Mouse (Mus musculus): ENCODE results near the gene Crybg3. TPM values are rescaled to one million over a fixed set of nuclear protein-coding genes. Genes with fewer than 3 reads are reported as not detected.

Gene Crybg3
- polyA plus RNA-seq, 1 experiment from 2014 or later = 3.0 TPM

- Histone ChIP-seq H3K4me2 (peak overlapping the region; percentile 81), H3K4me3 (peak overlapping the region; percentile 80)
- WGBS = 34% methylated on average over 4 of the region's 4 CpGs
Measured at GRCm38 (mm10) chr16:59598997-59599396, 1.8 kb downstream of the Crybg3 start.

GRCm38 (mm10) chr16:59597256-59597655 lies 3.5 kb downstream of the Crybg3 start:
- H3K27me3 ChIP-seq = no peaks in the 10 kb centered on the region; the same call in 1 of the 2 replicates
- WGBS = 94% methylated on average over 6 of the region's 6 CpGs
- H3K27ac ChIP-seq = no peak overlapping the region
- no peaks in the 10 kb centered on the region for H3K9me3 ChIP-seq
- H3K9ac ChIP-seq = no peak overlapping the region
- no peak for ATAC-seq (ENCODE audit: low FRiP score)
- no peaks in the 10 kb centered on the region for H3K36me3 ChIP-seq
- no peak overlapping the region for H3K4me3 ChIP-seq
- no peak overlapping the region for H3K4me2 ChIP-seq
- H3K4me1 ChIP-seq (replicated peaks) = peaks cover 12% of the 10 kb centered on the region

More at GRCm38 (mm10) chr16:59598997-59599396, 1.8 kb downstream of the Crybg3 start:
- H3K9ac ChIP-seq = no peak overlapping the region
- no peaks in the 10 kb centered on the region for H3K9me3 ChIP-seq
- no peaks in the 10 kb centered on the region for H3K36me3 ChIP-seq
- ATAC-seq (ENCODE audit: low FRiP score) = no peak
- H3K4me1 ChIP-seq (replicated peaks) = peaks cover 14% of the 10 kb centered on the region
- H3K27ac ChIP-seq = peak overlapping the region; percentile 50; the same call in 1 of the 2 replicates
- H3K27me3 ChIP-seq = no peaks in the 10 kb centered on the region; the same call in 1 of the 2 replicates

DNA sequence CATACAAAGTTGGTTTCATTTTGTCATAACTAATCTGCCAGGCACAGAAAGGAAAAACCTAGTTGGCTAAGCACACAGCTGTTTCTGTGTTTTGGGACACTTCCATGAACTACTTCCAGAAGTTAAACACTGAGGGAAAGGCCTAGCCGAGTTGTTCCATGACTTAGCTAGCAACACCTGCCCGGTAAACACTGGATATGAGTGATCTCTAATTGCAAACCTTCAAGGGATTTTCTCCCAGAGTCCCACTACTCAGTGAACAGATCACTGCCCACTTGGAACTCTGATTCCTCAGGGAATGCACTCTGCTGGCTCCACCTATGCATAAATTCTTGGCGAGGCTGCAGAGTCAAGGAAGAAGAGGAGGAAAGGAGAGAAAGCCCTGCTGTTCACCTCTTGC lies 6.1 kb downstream of the Crybg3 start:
- 93% methylated on average over 3 of the region's 3 CpGs for WGBS
- H3K27me3 ChIP-seq = no peaks in the 10 kb centered on the region; the same call in 1 of the 2 replicates
- no peak for ATAC-seq (ENCODE audit: low FRiP score)
- H3K9ac ChIP-seq = no peak overlapping the region
- H3K27ac ChIP-seq = no peak overlapping the region
- H3K4me2 ChIP-seq = no peak overlapping the region
- no peaks in the 10 kb centered on the region for H3K9me3 ChIP-seq
- peaks cover 8% of the 10 kb centered on the region for H3K4me1 ChIP-seq (replicated peaks)
- no peak overlapping the region for H3K4me3 ChIP-seq
- no peaks in the 10 kb centered on the region for H3K36me3 ChIP-seq

DNA sequence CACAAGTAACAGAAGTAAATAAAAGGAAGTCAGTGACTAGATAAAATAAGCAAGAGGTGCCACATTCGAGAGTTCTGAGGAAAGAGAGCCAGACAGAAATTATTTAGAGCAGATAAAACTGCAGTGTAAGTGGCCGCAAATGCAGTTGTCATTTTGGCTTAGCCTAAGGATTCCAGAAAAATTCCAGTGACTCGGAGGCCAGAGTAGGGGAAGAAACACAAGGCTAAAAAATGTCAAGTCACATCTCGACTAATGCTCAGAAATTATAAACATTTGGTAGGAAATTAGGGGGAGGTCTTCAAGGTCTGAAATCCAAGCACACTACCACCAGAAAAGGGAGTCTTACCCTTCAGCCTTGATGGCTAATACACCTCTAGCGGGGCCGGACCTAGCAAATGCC lies 10.0 kb downstream of the Crybg3 start:
- 92% methylated on average over 6 of the region's 6 CpGs for WGBS
- Histone ChIP-seq H3K4me1 (replicated peaks) (0 out of 2 replicates have a peak, but pooled peaks cover 4% of the 10 kb centered on the region), H3K4me3 (no peak overlapping the region), H3K4me2 (no peak overlapping the region), H3K27me3 (no peaks in the 10 kb centered on the region), H3K9me3 (no peaks in the 10 kb centered on the region), H3K9ac (no peak overlapping the region), H3K27ac (no peak overlapping the region), H3K36me3 (no peaks in the 10 kb centered on the region)
- no peak for ATAC-seq (ENCODE audit: low FRiP score)

DNA sequence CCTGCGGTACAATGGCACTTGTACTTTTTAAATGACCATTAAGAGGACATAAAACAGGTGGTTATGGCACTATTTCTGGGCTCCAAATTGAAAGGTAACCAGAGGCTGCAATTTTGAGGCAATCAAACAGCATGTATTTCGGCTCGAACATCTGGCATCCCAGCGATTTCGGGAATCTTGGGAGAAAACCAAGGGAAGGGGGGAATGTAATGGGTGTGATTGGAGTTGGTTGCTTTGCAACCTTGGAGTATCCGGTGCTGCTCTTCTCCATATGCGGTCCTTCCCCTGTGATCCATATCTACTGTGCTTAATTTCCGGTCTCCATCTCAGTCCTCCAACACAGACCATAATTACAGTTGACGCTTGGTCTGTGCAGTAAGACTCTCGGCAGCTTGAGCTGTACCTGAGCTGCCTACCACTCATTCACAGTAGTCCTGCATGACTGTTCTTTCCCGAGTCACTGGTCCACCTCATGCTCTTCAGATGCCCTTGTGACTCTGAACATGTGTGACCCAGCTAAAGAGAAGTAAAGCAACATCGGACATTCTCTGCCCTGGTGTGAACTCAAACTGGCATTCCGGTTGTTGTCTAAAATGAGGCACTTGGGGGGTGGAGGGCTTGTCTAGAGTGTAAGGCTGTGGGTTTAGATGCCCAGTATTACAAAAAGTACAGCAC lies 12.3 kb downstream of the Crybg3 start:
- Histone ChIP-seq H3K27ac (no peak overlapping the region), H3K9me3 (no peaks in the 10 kb centered on the region), H3K4me1 (replicated peaks) (0 out of 2 replicates have a peak, but pooled peaks cover 4% of the 10 kb centered on the region), H3K27me3 (no peaks in the 10 kb centered on the region), H3K9ac (no peak overlapping the region), H3K36me3 (no peaks in the 10 kb centered on the region), H3K4me2 (no peak overlapping the region), H3K4me3 (no peak overlapping the region)
- WGBS = 92% methylated on average over 13 of the region's 13 CpGs
- no peak for ATAC-seq (ENCODE audit: low FRiP score)

DNA sequence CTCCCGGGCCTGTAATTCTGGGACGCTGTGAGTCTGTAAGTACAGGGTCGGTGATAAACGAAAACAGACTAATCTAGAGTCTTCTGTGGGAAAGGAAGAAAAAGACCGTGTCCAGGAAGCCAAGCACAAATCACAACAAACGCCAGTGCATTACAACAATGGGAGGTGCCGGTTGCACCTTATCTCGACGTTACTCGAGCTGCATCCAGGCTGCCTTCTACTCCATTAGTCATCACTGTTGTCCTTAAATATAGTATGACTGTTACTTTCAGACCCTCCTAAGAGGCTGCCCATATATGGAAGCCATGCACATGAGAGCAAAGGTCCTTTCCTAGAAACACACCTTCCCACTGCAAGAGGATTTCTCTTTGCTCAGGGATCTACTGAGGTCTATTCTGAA lies 13.0 kb downstream of the Crybg3 start:
- no peak for ATAC-seq (ENCODE audit: low FRiP score)
- H3K4me3 ChIP-seq = no peak overlapping the region
- H3K4me1 ChIP-seq (replicated peaks) = 0 out of 2 replicates have a peak, but pooled peaks cover 4% of the 10 kb centered on the region
- WGBS = 86% methylated on average over 10 of the region's 10 CpGs
- H3K4me2 ChIP-seq = no peak overlapping the region
- H3K27me3 ChIP-seq = no peaks in the 10 kb centered on the region
- no peak overlapping the region for H3K27ac ChIP-seq
- H3K9ac ChIP-seq = no peak overlapping the region
- H3K9me3 ChIP-seq = no peaks in the 10 kb centered on the region
- no peaks in the 10 kb centered on the region for H3K36me3 ChIP-seq

GRCm38 (mm10) chr16:59586911-59587310 lies 13.9 kb downstream of the Crybg3 start:
- Histone ChIP-seq H3K4me1 (replicated peaks) (0 out of 2 replicates have a peak, but pooled peaks cover 4% of the 10 kb centered on the region), H3K9me3 (no peaks in the 10 kb centered on the region), H3K36me3 (no peaks in the 10 kb centered on the region), H3K4me2 (no peak overlapping the region), H3K27ac (no peak overlapping the region), H3K27me3 (no peaks in the 10 kb centered on the region), H3K9ac (no peak overlapping the region), H3K4me3 (no peak overlapping the region)
- ATAC-seq (ENCODE audit: low FRiP score) = no peak
- 91% methylated on average over 8 of the region's 8 CpGs for WGBS

DNA sequence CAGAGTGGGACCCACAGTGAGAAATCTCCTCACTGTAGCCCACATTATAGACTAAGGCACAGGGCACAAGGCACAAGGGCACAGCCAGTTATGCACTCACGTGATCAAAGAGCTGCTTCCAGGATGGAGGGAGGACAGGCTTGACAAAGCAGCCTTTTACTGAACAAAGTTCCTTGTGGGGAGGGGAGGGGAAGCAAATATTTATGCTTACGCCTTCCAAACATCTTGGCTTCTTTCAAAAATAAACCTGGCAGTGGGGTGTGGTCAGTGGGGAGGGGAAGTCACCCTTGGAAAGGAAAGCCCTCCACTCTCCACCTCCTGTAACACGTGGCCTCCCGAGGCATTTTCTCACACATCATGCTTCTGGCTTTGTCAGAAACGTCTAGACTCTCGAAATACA lies 14.5 kb downstream of the Crybg3 start:
- no peaks in the 10 kb centered on the region for H3K9me3 ChIP-seq
- no peak overlapping the region for H3K9ac ChIP-seq
- no peaks in the 10 kb centered on the region for H3K36me3 ChIP-seq
- no peak overlapping the region for H3K4me3 ChIP-seq
- H3K27ac ChIP-seq = no peak overlapping the region
- no peaks in the 10 kb centered on the region for H3K27me3 ChIP-seq
- H3K4me1 ChIP-seq (replicated peaks) = 0 out of 2 replicates have a peak, but pooled peaks cover 4% of the 10 kb centered on the region
- WGBS = 62% methylated on average over 6 of the region's 6 CpGs
- no peak for ATAC-seq (ENCODE audit: low FRiP score)
- no peak overlapping the region for H3K4me2 ChIP-seq

- no peak for ATAC-seq (ENCODE audit: low FRiP score)
- H3K4me2 ChIP-seq = no peak overlapping the region
Measured at GRCm38 (mm10) chr16:59585706-59586244, 15.0 kb downstream of the Crybg3 start.

DNA sequence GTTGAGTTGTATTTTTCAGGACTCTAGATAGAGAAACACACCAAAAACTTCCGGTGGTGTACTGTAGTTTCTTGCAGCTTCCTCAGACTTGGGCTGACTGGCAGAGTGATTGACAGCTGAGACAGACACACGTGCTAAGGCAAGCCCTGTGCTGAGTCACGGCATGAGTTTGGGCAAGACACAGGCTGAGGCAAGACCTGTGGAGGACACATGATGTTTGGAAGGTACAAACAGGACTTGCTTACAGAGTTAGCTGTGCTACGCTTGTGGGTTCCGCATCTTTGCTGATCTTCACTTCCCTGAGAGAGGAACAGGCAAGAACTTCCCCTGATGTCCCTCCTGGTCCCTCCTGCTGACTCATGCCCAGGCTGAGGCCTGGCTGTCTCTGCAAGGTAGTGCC lies 17.3 kb downstream of the Crybg3 start:
- Histone ChIP-seq H3K4me3 (no peak overlapping the region), H3K9me3 (no peaks in the 10 kb centered on the region), H3K36me3 (no peaks in the 10 kb centered on the region), H3K9ac (no peak overlapping the region), H3K27me3 (no peaks in the 10 kb centered on the region), H3K4me1 (replicated peaks) (0 out of 2 replicates have a peak, but pooled peaks cover 4% of the 10 kb centered on the region), H3K27ac (no peak overlapping the region), H3K4me2 (no peak overlapping the region)
- 82% methylated on average over 5 of the region's 5 CpGs for WGBS
- ATAC-seq (ENCODE audit: low FRiP score) = no peak

More at GRCm38 (mm10) chr16:59585706-59586244, 15.0 kb downstream of the Crybg3 start:
- H3K9ac ChIP-seq = no peak overlapping the region
- H3K27me3 ChIP-seq = no peaks in the 10 kb centered on the region
- WGBS = 91% methylated on average over 4 of the region's 4 CpGs
- no peaks in the 10 kb centered on the region for H3K9me3 ChIP-seq
- H3K27ac ChIP-seq = no peak overlapping the region
- H3K4me1 ChIP-seq (replicated peaks) = 0 out of 2 replicates have a peak, but pooled peaks cover 4% of the 10 kb centered on the region
- no peak overlapping the region for H3K4me3 ChIP-seq
- no peaks in the 10 kb centered on the region for H3K36me3 ChIP-seq

GRCm38 (mm10) chr16:59579237-59579636 lies 21.5 kb downstream of the Crybg3 start:
- whole genome bisulfite sequencing = 91% methylated on average over 8 of the region's 8 CpGs

DNA sequence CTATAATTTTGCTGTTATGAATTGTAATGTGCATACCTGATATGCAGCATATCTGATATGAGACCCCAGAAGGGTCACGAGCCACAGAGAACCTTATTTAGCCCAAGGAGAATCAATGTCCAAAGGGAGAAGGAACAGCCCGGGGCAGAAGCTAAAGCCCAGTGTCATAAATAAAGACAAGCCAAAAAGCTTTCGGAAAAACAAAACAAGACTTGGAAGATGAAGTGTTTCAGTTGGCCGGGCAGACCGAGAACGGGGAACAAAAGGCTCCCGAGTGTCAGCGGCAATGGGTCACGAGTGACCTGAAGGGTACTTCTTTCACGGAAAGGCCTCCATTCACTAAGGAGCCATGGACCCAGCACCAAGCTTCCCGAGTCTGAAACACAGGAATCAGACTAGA lies 26.8 kb downstream of the Crybg3 start:
- no peaks in the 10 kb centered on the region for H3K36me3 ChIP-seq
- H3K9me3 ChIP-seq = no peaks in the 10 kb centered on the region
- no peak overlapping the region for H3K4me3 ChIP-seq
- H3K4me1 ChIP-seq (replicated peaks) = 0 out of 2 replicates have a peak, but pooled peaks cover 3% of the 10 kb centered on the region
- no peak for ATAC-seq (ENCODE audit: low FRiP score)
- H3K27ac ChIP-seq = no peak overlapping the region
- H3K27me3 ChIP-seq = no peaks in the 10 kb centered on the region
- no peak overlapping the region for H3K4me2 ChIP-seq
- H3K9ac ChIP-seq = no peak overlapping the region
- 55% methylated on average over 11 of the region's 11 CpGs for WGBS

More at GRCm38 (mm10) chr16:59579237-59579636, 21.5 kb downstream of the Crybg3 start:
- no peak overlapping the region for H3K27ac ChIP-seq
- H3K4me3 ChIP-seq = no peak overlapping the region
- H3K9ac ChIP-seq = no peak overlapping the region
- H3K4me1 ChIP-seq (replicated peaks) = no peaks in the 10 kb centered on the region
- no peaks in the 10 kb centered on the region for H3K9me3 ChIP-seq
- no peaks in the 10 kb centered on the region for H3K27me3 ChIP-seq
- ATAC-seq (ENCODE audit: low FRiP score) = no peak
- no peaks in the 10 kb centered on the region for H3K36me3 ChIP-seq
- no peak overlapping the region for H3K4me2 ChIP-seq

DNA sequence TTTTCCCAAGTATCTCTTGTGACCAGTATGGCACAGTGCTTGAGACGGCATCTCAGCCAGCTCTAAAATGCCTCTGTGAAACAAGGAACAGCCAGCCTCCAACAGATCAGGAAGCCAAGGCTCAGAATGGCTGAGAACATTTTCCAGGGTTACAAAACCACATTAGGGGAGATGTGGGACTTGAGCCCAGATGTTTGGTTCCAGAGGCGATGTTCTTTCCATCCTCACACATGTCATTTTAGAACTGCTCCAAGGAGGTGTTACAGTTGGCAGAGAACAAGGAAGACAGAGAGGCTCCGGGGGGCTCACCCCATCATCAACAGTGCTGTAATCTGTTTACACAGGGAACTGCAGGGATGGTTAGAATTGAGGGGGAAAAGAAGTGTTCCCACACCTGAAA lies 28.1 kb downstream of the Crybg3 start:
- no peak overlapping the region for H3K4me2 ChIP-seq
- H3K27me3 ChIP-seq = no peaks in the 10 kb centered on the region
- H3K4me1 ChIP-seq (replicated peaks) = 0 out of 2 replicates have a peak, but pooled peaks cover 3% of the 10 kb centered on the region
- H3K4me3 ChIP-seq = no peak overlapping the region
- H3K9me3 ChIP-seq = no peaks in the 10 kb centered on the region
- H3K9ac ChIP-seq = no peak overlapping the region
- no peak overlapping the region for H3K27ac ChIP-seq
- WGBS = 87% methylated on average over 3 of the region's 3 CpGs
- no peak for ATAC-seq (ENCODE audit: low FRiP score)
- no peaks in the 10 kb centered on the region for H3K36me3 ChIP-seq
